Mouse (Mus musculus) cerebellum, adult 9-10 months (tissue): ENCODE data around the gene Fyb2.

ENCODE experiments used
- DNase-seq: peaks from one replicate; pipeline ENCODE4 v3.0.0; 2022

Gene Fyb2

DNA sequence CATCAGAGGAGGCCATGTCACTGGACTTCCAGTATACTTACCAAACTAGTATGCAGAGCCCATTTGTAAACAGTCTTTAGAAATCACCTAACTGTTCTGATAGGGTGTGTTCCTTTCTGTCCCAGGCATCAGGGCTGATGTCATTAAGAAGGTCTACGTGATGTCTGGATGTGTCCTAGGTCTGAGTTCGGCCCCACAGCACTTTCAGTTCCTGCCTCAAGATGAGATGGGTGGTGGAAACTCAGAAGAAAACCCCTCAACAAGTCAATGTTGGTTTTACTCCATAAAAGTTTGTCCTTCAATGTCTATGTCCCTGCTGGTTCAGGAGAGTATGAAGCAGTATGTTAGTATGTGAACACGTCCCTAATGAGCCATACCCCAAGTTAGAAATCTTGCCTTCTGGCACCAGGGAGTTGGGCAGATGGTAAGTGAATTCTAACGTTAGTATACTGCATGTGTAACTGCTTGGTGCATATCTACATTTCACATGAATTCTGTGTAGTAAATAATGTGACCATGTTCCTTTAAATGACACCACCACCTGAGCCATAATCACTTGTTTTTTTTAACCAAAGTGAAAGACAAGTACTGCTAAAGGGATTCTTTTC is 102.9 kb downstream of the Fyb2 start:
- DNase-seq: no peak

DNA sequence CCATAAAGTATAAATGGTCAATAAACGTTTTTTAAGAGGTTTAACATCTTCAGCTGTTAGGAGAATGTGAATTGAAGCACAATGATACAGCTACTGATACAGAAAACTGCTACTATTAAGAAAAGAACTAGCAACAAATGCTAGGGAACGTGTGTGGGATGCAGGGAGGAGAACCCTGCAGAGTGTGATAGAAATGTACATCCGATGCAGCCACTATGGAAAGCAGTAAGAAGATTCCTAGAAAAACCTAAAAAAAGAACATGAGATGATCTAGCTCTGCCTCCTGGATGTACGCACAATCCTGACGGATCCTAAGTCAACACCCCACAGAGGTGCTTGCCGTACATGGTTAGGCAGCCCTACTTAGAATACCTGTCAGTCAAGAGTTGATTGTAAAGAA is 114.0 kb downstream of the Fyb2 start:
- no peak for DNase-seq

DNA sequence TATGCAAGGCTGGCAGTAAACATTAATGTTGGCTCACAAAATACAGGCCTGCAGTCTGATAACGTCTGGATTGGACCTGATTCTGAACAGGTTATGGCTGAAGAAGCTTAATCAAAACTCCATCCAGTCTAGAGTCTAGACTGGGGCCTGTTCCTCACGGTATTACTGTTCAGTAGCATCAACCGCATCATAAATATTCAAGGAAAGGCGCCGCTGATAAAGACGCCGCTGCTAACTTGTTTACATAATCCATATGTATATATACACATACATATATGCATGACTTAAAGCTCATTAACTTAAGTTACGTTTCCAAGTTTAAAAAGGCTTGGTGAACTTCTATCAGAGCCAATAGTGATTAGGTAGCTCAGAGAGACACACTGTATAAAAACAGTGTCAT is 117.8 kb downstream of the Fyb2 start:
- DNase-seq: no peak

DNA sequence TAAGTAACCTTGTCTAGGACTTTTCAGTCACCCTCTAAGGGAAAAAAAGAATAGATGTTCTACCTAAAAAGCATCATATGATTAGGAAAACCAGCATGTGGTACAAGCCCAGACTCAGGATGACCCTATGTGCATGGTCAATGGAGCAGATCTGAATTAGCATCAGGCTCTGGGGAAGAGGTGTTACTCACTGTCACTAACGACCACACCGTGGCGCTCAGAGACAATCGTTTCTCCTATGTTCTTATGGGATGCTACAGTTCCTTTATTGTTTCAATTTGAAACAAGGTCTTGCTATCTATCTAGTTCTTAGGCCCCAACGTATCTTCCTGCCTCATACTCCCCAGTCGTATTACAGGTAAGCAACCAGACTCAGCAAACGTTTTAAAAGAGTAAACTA is 119.9 kb downstream of the Fyb2 start:
- DNase-seq: peak; percentile 17

DNA sequence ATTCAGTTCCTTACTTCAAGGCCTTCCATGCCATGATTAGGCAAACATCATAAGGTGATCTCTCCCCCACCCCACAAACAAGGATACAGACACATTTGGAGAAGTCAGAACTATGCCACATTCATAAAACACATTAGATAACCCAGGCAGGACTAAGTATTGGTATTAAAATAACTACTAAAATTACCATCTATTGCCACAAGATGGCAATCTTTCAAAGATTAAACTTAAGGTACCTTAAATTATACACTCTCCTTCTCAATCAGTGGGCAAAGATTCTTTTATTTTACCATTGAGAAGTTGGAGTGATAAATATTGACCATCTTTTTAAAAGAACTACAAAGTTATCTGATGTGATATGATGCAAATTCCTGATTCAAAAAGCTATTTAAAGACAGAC is 121.0 kb downstream of the Fyb2 start:
- peak; percentile 48 for DNase-seq

DNA sequence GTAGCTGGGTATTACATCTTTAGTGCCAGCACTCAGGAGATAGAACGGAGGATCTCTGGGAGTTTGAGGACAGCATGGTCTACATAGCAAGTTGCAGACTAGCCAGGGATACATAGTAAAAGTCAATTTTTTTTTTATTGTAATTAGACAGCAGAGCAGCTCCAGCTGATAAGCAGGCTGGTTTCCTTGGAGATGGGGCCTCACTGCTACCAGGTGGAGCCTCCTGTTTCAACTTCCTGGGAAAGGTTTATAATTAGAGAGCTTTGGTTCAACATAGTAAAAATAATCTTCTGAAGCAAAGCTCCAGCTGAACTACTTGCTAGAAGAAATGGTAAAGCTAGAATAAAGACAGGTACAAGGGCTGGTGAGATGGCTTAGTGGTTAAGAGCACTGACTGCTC is 136.8 kb downstream of the Fyb2 start:
- no peak for DNase-seq

DNA sequence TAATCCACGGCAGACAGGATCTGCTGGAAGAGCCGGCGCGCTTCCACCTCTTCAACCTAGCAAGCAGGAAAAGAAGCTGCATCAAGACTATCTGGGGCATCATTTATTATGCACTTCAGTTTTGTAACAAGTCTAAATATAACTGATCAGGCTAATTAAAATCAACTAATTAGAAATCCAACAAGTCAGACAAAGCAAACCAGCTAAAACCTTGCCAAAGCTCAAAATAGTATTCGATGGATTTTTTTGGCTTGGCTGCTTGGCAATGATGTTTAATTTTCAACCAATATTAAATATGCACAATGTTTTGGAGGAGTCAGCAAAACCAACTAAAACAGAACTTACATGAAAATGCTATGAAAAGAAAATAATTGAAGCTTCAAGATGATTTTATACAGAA is 138.0 kb downstream of the Fyb2 start:
- DNase-seq: no peak
